Mouse (Mus musculus): ENCODE measurements at regions not wholly inside any gene's neighbourhood (a gene's known extent, or its start where the extent isn't known, plus 50 kb on each side); places are given as distances from the start of the nearest gene placed in this dataset.

DNA sequence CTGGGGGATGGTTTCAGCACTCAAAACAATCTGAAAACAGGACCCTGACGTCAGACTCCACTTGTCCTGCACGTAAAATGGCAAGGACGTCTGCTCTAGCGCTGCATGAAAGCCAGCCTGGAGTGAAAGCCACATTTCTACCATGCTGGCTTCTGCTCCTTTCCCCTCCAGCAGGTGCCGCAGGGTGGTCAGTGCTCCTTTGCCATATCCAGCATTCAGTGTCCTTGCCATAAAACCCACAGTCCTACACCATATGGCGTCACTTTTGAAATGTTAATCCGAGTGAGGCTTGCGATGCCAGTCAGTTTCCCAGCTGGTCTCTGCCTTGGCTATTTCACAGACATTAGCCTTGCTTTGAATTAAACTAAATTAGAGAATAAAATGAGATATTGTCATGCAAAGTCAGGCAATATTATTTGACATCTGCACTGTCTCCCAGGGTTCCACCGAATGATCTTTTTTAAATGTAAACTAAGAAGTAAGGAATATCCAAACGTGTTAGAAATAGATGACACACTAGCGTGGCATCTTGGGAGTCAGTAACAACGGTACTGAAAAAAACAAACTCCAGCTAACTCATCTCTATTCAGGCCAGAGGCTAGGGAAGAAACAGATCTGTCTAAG lies 125.7 kb downstream of the Tas2r134 start:
- 76% methylated on average over 12 of the region's 12 CpGs for WGBS
- no peak for TF ChIP-seq POLR2A (IDR thresholded peaks at IDR 0.05; ENCODE audit: insufficient read depth, low read depth, low read length)
- no peak for TF ChIP-seq CTCF (IDR thresholded peaks at IDR 0.05)
- TF ChIP-seq EP300 (IDR thresholded peaks at IDR 0.05; ENCODE audit: insufficient read depth, low read depth, low read length) = no peak
- Histone ChIP-seq H3K79me2 (replicated peaks; ENCODE audit: control insufficient read depth, insufficient read depth, low read length) (no peaks in the 10 kb centered on the region), H3K9ac (ENCODE audit: low read depth, low read length) (no peak overlapping the region), H3K36me3 (ENCODE audit: control insufficient read depth, insufficient read depth, low read length) (no peaks in the 10 kb centered on the region), H3K4me1 (ENCODE audit: control insufficient read depth, insufficient read depth, low read length) (no peaks in the 10 kb centered on the region), H3K4me3 (no peak overlapping the region), H3K27me3 (ENCODE audit: control insufficient read depth, insufficient read depth, low read length) (no peaks in the 10 kb centered on the region), H3K27ac (no peak overlapping the region)
- no peak for DNase-seq
- intact Hi-C loops (cut with DNase I) = no loop called here

DNA sequence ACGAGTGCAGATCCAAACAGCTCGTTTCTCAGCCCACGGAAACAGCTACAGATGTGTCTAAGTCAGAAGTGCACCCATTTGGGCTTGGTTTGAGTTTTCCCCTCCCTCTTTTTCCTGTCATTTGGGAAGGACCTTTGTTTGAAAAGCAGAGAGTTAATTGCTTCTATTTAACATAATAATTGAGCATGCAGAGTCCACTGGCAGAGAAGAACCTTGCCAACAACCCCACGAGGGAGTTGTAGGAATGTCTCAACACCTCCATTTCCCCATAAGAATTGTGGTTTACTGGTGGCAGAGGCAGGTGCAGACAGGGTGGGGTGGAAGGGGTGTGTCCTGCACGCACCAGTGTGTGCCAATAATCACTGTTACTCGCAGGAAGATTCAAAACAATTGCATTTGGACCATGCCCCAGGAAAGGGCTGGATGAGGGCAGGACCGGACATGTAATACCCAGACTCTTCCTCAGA lies 126.3 kb downstream of the Tas2r134 start:
- TF ChIP-seq EP300 (IDR thresholded peaks at IDR 0.05; ENCODE audit: insufficient read depth, low read depth, low read length) = no peak
- TF ChIP-seq POLR2A (IDR thresholded peaks at IDR 0.05; ENCODE audit: insufficient read depth, low read depth, low read length) = no peak
- no peak for TF ChIP-seq CTCF (IDR thresholded peaks at IDR 0.05)
- no peak for DNase-seq

DNA sequence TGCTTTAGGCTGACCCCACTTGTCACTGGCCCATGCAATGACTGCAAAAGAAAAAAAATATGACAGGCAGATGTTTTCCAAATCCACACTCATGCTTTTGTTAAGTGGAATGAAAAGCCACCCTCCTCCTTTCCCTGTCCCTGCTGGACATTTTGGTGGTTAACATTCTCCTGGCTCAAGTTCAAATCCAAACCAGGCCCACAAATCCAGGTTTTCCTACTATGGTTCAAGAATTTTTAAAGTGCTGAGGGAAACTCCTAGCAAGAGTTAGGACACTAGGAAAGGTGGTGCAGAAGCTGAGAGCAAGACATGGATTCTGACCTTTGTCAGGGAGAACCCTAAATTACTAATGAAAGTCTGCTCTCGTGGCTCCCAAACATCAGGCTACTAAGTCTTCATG lies 130.1 kb downstream of the Tas2r134 start:
- no peak overlapping the region for H3K9ac ChIP-seq (ENCODE audit: low read depth, low read length)
- no peaks in the 10 kb centered on the region for H3K36me3 ChIP-seq (ENCODE audit: control insufficient read depth, insufficient read depth, low read length)
- TF ChIP-seq CTCF (IDR thresholded peaks at IDR 0.05) = no peak
- TF ChIP-seq EP300 (IDR thresholded peaks at IDR 0.05; ENCODE audit: insufficient read depth, low read depth, low read length) = no peak
- no peak for TF ChIP-seq POLR2A (IDR thresholded peaks at IDR 0.05; ENCODE audit: insufficient read depth, low read depth, low read length)
- 93% methylated on average over 1 of the region's 1 CpGs for WGBS
- H3K4me1 ChIP-seq (ENCODE audit: control insufficient read depth, insufficient read depth, low read length) = no peaks in the 10 kb centered on the region
- no peaks in the 10 kb centered on the region for H3K79me2 ChIP-seq (replicated peaks; ENCODE audit: control insufficient read depth, insufficient read depth, low read length)
- intact Hi-C loops (cut with DNase I) = no loop called here
- H3K4me3 ChIP-seq = no peak overlapping the region
- no peak overlapping the region for H3K27ac ChIP-seq
- no peaks in the 10 kb centered on the region for H3K27me3 ChIP-seq (ENCODE audit: control insufficient read depth, insufficient read depth, low read length)
- no peak for DNase-seq

More for the DNA sequence above, 126.3 kb downstream of the Tas2r134 start:
- Histone ChIP-seq H3K36me3 (ENCODE audit: control insufficient read depth, insufficient read depth, low read length) (no peaks in the 10 kb centered on the region), H3K4me1 (ENCODE audit: control insufficient read depth, insufficient read depth, low read length) (no peaks in the 10 kb centered on the region), H3K27me3 (ENCODE audit: control insufficient read depth, insufficient read depth, low read length) (no peaks in the 10 kb centered on the region), H3K4me3 (no peak overlapping the region), H3K9ac (ENCODE audit: low read depth, low read length) (no peak overlapping the region), H3K27ac (no peak overlapping the region), H3K79me2 (replicated peaks; ENCODE audit: control insufficient read depth, insufficient read depth, low read length) (no peaks in the 10 kb centered on the region)
- 51% methylated on average over 7 of the region's 7 CpGs for WGBS
- intact Hi-C loops (cut with DNase I) = no loop called here

DNA sequence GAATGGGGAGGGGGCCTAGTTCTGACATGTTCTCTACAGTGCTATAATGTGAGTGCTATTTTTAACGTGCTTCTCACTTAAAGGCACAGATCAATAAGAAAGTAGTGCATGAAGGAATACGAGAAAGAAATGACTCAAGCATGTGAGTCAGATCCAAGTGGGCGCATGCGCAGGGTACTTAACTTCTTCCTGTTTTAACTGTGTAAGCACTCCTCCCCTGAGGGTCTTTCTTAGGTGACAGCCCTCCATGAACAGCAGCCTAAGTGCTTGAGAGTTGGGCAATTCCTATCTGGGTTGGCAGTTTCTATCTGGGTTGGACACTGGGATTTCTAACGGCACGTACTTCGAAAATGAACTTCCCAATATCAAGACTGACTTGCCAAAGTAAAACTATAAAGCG lies 130.8 kb downstream of the Tas2r134 start:
- no peak for TF ChIP-seq EP300 (IDR thresholded peaks at IDR 0.05; ENCODE audit: insufficient read depth, low read depth, low read length)
- TF ChIP-seq POLR2A (IDR thresholded peaks at IDR 0.05; ENCODE audit: insufficient read depth, low read depth, low read length) = no peak
- no peak for TF ChIP-seq CTCF (IDR thresholded peaks at IDR 0.05)
- Histone ChIP-seq H3K9ac (ENCODE audit: low read depth, low read length) (no peak overlapping the region), H3K27ac (no peak overlapping the region), H3K4me1 (ENCODE audit: control insufficient read depth, insufficient read depth, low read length) (no peaks in the 10 kb centered on the region), H3K27me3 (ENCODE audit: control insufficient read depth, insufficient read depth, low read length) (no peaks in the 10 kb centered on the region), H3K36me3 (ENCODE audit: control insufficient read depth, insufficient read depth, low read length) (no peaks in the 10 kb centered on the region), H3K79me2 (replicated peaks; ENCODE audit: control insufficient read depth, insufficient read depth, low read length) (no peaks in the 10 kb centered on the region), H3K4me3 (no peak overlapping the region)
- WGBS = 84% methylated on average over 8 of the region's 8 CpGs
- intact Hi-C loops (cut with DNase I) = no loop called here
- DNase-seq = no peak

DNA sequence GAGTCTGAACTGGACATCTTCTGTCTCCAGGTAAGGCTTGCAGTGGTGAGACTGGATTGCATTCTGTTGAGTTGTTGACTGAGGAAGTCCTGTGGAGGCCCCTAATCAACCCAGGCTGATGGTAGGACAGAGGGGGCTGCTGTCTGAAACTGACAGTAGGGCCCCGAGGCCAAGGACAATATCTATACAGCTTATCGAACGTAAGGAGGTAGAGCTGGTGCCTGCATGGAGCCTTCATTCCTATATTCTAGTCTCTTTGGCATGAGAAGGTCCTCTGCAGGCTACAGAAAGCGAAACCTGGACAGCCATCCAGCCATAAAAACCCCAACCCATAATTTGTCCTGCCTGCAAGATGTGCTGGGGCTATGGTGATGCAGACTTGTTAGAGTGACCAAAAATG lies 135.6 kb downstream of the Tas2r134 start:
- no peak for DNase-seq
- H3K27ac ChIP-seq = no peak overlapping the region
- H3K79me2 ChIP-seq (replicated peaks; ENCODE audit: control insufficient read depth, insufficient read depth, low read length) = no peaks in the 10 kb centered on the region
- TF ChIP-seq POLR2A (IDR thresholded peaks at IDR 0.05; ENCODE audit: insufficient read depth, low read depth, low read length) (no peak), CTCF (IDR thresholded peaks at IDR 0.05) (no peak), EP300 (IDR thresholded peaks at IDR 0.05; ENCODE audit: insufficient read depth, low read depth, low read length) (no peak)
- H3K4me1 ChIP-seq (ENCODE audit: control insufficient read depth, insufficient read depth, low read length) = no peaks in the 10 kb centered on the region
- 94% methylated on average over 4 of the region's 4 CpGs for WGBS
- H3K27me3 ChIP-seq (ENCODE audit: control insufficient read depth, insufficient read depth, low read length) = no peaks in the 10 kb centered on the region
- H3K4me3 ChIP-seq = no peak overlapping the region
- no peak overlapping the region for H3K9ac ChIP-seq (ENCODE audit: low read depth, low read length)
- intact Hi-C loops (cut with DNase I) = no loop called here
- H3K36me3 ChIP-seq (ENCODE audit: control insufficient read depth, insufficient read depth, low read length) = no peaks in the 10 kb centered on the region

DNA sequence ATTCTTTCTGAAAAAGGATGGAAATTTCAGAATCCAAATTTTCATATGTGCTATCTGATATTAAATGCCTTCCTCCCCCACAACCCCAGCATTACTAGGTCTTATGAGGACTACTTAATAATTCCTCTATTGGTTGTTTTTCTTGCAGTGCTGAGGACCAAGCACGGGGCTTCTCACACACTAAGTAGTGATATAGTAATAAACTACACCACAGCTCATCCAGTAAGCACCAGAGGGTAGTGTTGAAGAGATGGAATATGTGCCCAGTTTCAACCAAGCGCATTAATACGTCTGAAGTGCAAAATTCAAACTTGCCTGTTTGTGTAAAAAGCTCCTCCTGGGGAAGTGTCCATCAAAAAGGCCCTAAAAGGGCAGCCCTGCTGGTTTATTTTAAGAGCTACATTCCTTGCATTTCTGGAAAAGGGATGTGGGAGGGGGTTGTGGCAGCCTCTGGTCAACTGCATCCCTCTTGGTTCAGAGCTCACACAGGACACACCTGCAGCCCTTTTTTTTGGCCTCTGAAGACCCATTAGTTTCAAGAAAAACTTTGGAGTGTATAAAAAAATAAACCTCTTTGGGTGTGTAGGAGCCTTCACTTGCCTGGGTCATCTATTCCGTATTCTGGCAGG lies 140.3 kb downstream of the Tas2r134 start:
- H3K36me3 ChIP-seq (ENCODE audit: control insufficient read depth, insufficient read depth, low read length) = no peaks in the 10 kb centered on the region; the same call in 1 of the 2 replicates
- no peak overlapping the region for H3K9ac ChIP-seq (ENCODE audit: low read depth, low read length)
- intact Hi-C loops (cut with DNase I) = no loop called here
- DNase-seq = no peak
- H3K27me3 ChIP-seq (ENCODE audit: control insufficient read depth, insufficient read depth, low read length) = no peaks in the 10 kb centered on the region
- H3K79me2 ChIP-seq (replicated peaks; ENCODE audit: control insufficient read depth, insufficient read depth, low read length) = no peaks in the 10 kb centered on the region
- no peak overlapping the region for H3K27ac ChIP-seq
- WGBS = 57% methylated on average over 4 of the region's 4 CpGs
- no peak for TF ChIP-seq EP300 (IDR thresholded peaks at IDR 0.05; ENCODE audit: insufficient read depth, low read depth, low read length)
- TF ChIP-seq CTCF (IDR thresholded peaks at IDR 0.05) = no peak
- no peak for TF ChIP-seq POLR2A (IDR thresholded peaks at IDR 0.05; ENCODE audit: insufficient read depth, low read depth, low read length)
- no peaks in the 10 kb centered on the region for H3K4me1 ChIP-seq (ENCODE audit: control insufficient read depth, insufficient read depth, low read length)
- no peak overlapping the region for H3K4me3 ChIP-seq
